Mouse (Mus musculus) forebrain, embryonic 16.5 days (tissue): ENCODE measurements around the gene Wipf1. TPM values are rescaled to one million over a fixed set of nuclear protein-coding genes. Genes with fewer than 3 reads are reported as not detected.
A peak's percentile ranks its signal among the peaks of the same experiment; 100 is the strongest.

Experiments
- ATAC-seq: fragments of 200-750 bp; cut with Nextera tagmentation; 2 replicates; pipeline ENCODE4 v1.8.0; 2017; ENCODE audit warnings: mild to moderate bottlenecking, moderate library complexity
- H3K27ac ChIP-seq: fragments of 300-500 bp; sonication (generic); 2 replicates; pipeline ENCODE4 v1.5.1; 2014; ENCODE audit warnings: low read length, control low read depth
- H3K27me3 ChIP-seq: fragments of 300-500 bp; sonication (generic); replicated peaks from 2 replicates; pipeline ENCODE4 v1.6.1; 2014; ENCODE audit warnings: low read length; ENCODE audit not compliant: control insufficient read depth, insufficient read depth
- H3K36me3 ChIP-seq: fragments of 300-500 bp; sonication (generic); 2 replicates; pipeline ENCODE4 v1.6.1; 2014; ENCODE audit not compliant: control insufficient read depth, insufficient read depth
- H3K4me1 ChIP-seq: fragments of 300-500 bp; sonication (generic); replicated peaks from 2 replicates; pipeline ENCODE4 v1.6.1; 2014; ENCODE audit warnings: low read length; ENCODE audit not compliant: control insufficient read depth, insufficient read depth
- H3K4me2 ChIP-seq: fragments of 300-500 bp; sonication (generic); 2 replicates; pipeline ENCODE4 v1.6.1; 2014; ENCODE audit warnings: mild to moderate bottlenecking, low read length, control low read depth
- H3K4me3 ChIP-seq: fragments of 300-500 bp; sonication (generic); replicated peaks from 2 replicates; pipeline ENCODE4 v1.5.1; 2014; ENCODE audit warnings: mild to moderate bottlenecking, low read length, control low read depth
- H3K9ac ChIP-seq: fragments of 300-500 bp; sonication (generic); replicated peaks from 2 replicates; pipeline ENCODE4 v1.6.1; 2014; ENCODE audit warnings: low read depth, low read length, control low read depth
- H3K9me3 ChIP-seq: fragments of 300-500 bp; sonication (generic); 2 replicates; pipeline ENCODE4 v1.6.1; 2016; ENCODE audit warnings: low read length; ENCODE audit not compliant: control insufficient read depth
- WGBS: fragments of 180-500 bp; shearing (Covaris S2); extraction: QIAGEN DNeasy Blood & Tissue Kit; methylation state at CpG from one replicate; pipeline ENCODE4 v1.1.7; 2014; 5-methylcytosine and 5-hydroxymethylcytosine counted together
- polyA plus RNA-seq: library from polyadenylated mRNA; unstranded; fragments of >200 nt; fragmentation: Nextera tagmentation; extraction: Ambion mirVana; gene quantifications from 2 replicates; pipeline ENCODE4 v1.2.1, GENCODE M21; 2015

The Wipf1 gene
- polyA plus RNA-seq, 1 experiment from 2014 or later = 1.8 TPM

GRCm38 (mm10) chr2:73536091-73536783 lies 6.7 kb upstream of the Wipf1 start:
- no peak overlapping the region for H3K4me2 ChIP-seq
- WGBS = 81% methylated on average over 15 of the region's 15 CpGs
- no peaks in the 10 kb centered on the region for H3K9me3 ChIP-seq
- no peak for ATAC-seq
- no peaks in the 10 kb centered on the region for H3K36me3 ChIP-seq
- no peak overlapping the region for H3K4me3 ChIP-seq
- no peaks in the 10 kb centered on the region for H3K27me3 ChIP-seq
- no peak overlapping the region for H3K9ac ChIP-seq
- H3K4me1 ChIP-seq = peaks cover 3% of the 10 kb centered on the region; the same call in 1 of the 2 replicates
- H3K27ac ChIP-seq = no peak overlapping the region

- Histone ChIP-seq H3K4me1 (peaks cover 3% of the 10 kb centered on the region), H3K27me3 (no peaks in the 10 kb centered on the region), H3K4me3 (no peak overlapping the region), H3K36me3 (no peaks in the 10 kb centered on the region), H3K4me2 (no peak overlapping the region), H3K27ac (no peak overlapping the region), H3K9ac (no peak overlapping the region), H3K9me3 (no peaks in the 10 kb centered on the region)
- no peak for ATAC-seq
- WGBS = 48% methylated on average over 10 of the region's 10 CpGs
These were observed 5.2 kb upstream of the Wipf1 start for GRCm38 (mm10) chr2:73534720-73535119.

GRCm38 (mm10) chr2:73530487-73530886 lies 953 bp upstream of the Wipf1 start:
- H3K4me3 ChIP-seq = no peak overlapping the region
- WGBS = 73% methylated on average over 5 of the region's 5 CpGs
- no peak overlapping the region for H3K9ac ChIP-seq
- no peak for ATAC-seq
- no peak overlapping the region for H3K27ac ChIP-seq
- H3K4me1 ChIP-seq = peaks cover 13% of the 10 kb centered on the region
- peaks cover 4% of the 10 kb centered on the region; the same call in 1 of the 2 replicates for H3K27me3 ChIP-seq
- H3K4me2 ChIP-seq = no peak overlapping the region
- no peaks in the 10 kb centered on the region for H3K9me3 ChIP-seq
- H3K36me3 ChIP-seq = no peaks in the 10 kb centered on the region

- WGBS = 1% methylated on average over 58 of the region's 59 CpGs
- H3K4me3 ChIP-seq = peak overlapping the region; percentile 72
- H3K4me1 ChIP-seq = peaks cover 13% of the 10 kb centered on the region
- ATAC-seq = peak; percentile 57
- no peaks in the 10 kb centered on the region for H3K36me3 ChIP-seq
- no peaks in the 10 kb centered on the region for H3K9me3 ChIP-seq
- peak overlapping the region; percentile 72 for H3K9ac ChIP-seq
- no peak overlapping the region for H3K27ac ChIP-seq
- H3K27me3 ChIP-seq = peaks cover 4% of the 10 kb centered on the region; the same call in 1 of the 2 replicates
- H3K4me2 ChIP-seq = peak overlapping the region; percentile 95
These were observed 798 bp downstream of the Wipf1 start for GRCm38 (mm10) chr2:73528516-73529355.

GRCm38 (mm10) chr2:73527956-73528355 lies 1.6 kb downstream of the Wipf1 start:
- peaks cover 4% of the 10 kb centered on the region; the same call in 1 of the 2 replicates for H3K27me3 ChIP-seq
- peaks cover 13% of the 10 kb centered on the region for H3K4me1 ChIP-seq
- 84% methylated on average over 11 of the region's 11 CpGs for WGBS
- no peak overlapping the region for H3K9ac ChIP-seq
- no peak overlapping the region for H3K27ac ChIP-seq
- no peak overlapping the region for H3K4me2 ChIP-seq
- H3K36me3 ChIP-seq = no peaks in the 10 kb centered on the region
- no peak for ATAC-seq
- no peak overlapping the region for H3K4me3 ChIP-seq
- H3K9me3 ChIP-seq = no peaks in the 10 kb centered on the region

GRCm38 (mm10) chr2:73526691-73527090 lies 2.8 kb downstream of the Wipf1 start:
- no peak overlapping the region for H3K9ac ChIP-seq
- H3K27ac ChIP-seq = no peak overlapping the region
- no peak for ATAC-seq
- peaks cover 4% of the 10 kb centered on the region; the same call in 1 of the 2 replicates for H3K27me3 ChIP-seq
- H3K4me2 ChIP-seq = no peak overlapping the region
- peaks cover 13% of the 10 kb centered on the region for H3K4me1 ChIP-seq
- H3K36me3 ChIP-seq = no peaks in the 10 kb centered on the region
- 76% methylated on average over 9 of the region's 9 CpGs for WGBS
- H3K9me3 ChIP-seq = no peaks in the 10 kb centered on the region
- no peak overlapping the region for H3K4me3 ChIP-seq

GRCm38 (mm10) chr2:73522891-73523290 lies 6.6 kb downstream of the Wipf1 start:
- peaks cover 2% of the 10 kb centered on the region; the same call in 1 of the 2 replicates for H3K27me3 ChIP-seq
- H3K27ac ChIP-seq = no peak overlapping the region
- H3K4me2 ChIP-seq = no peak overlapping the region
- no peaks in the 10 kb centered on the region for H3K4me1 ChIP-seq
- ATAC-seq = no peak
- H3K9ac ChIP-seq = no peak overlapping the region
- no peak overlapping the region for H3K4me3 ChIP-seq
- no peaks in the 10 kb centered on the region for H3K36me3 ChIP-seq
- WGBS = 74% methylated on average over 8 of the region's 8 CpGs
- H3K9me3 ChIP-seq = no peaks in the 10 kb centered on the region

GRCm38 (mm10) chr2:73522336-73522735 lies 7.2 kb downstream of the Wipf1 start:
- WGBS = 55% methylated on average over 6 of the region's 6 CpGs
- Histone ChIP-seq H3K27ac (no peak overlapping the region), H3K9me3 (no peaks in the 10 kb centered on the region), H3K4me2 (no peak overlapping the region), H3K4me3 (no peak overlapping the region), H3K27me3 (no peaks in the 10 kb centered on the region), H3K36me3 (no peaks in the 10 kb centered on the region), H3K4me1 (no peaks in the 10 kb centered on the region), H3K9ac (no peak overlapping the region)
- ATAC-seq = no peak

GRCm38 (mm10) chr2:73521737-73522136 lies 7.8 kb downstream of the Wipf1 start:
- no peaks in the 10 kb centered on the region for H3K27me3 ChIP-seq
- H3K4me1 ChIP-seq = no peaks in the 10 kb centered on the region
- no peaks in the 10 kb centered on the region for H3K36me3 ChIP-seq
- H3K4me3 ChIP-seq = no peak overlapping the region
- WGBS = 39% methylated on average over 5 of the region's 5 CpGs
- no peaks in the 10 kb centered on the region for H3K9me3 ChIP-seq
- H3K4me2 ChIP-seq = no peak overlapping the region
- no peak for ATAC-seq
- no peak overlapping the region for H3K9ac ChIP-seq
- no peak overlapping the region for H3K27ac ChIP-seq
